Mouse (Mus musculus): ENCODE measurements around the gene Tgm2. TPM values are rescaled to one million over a fixed set of nuclear protein-coding genes. Genes with fewer than 3 reads are reported as not detected.

The Tgm2 gene
- total and polyA plus RNA-seq, 2 experiments from 2014 or later, result 6.8 to 13.3 TPM

DNA sequence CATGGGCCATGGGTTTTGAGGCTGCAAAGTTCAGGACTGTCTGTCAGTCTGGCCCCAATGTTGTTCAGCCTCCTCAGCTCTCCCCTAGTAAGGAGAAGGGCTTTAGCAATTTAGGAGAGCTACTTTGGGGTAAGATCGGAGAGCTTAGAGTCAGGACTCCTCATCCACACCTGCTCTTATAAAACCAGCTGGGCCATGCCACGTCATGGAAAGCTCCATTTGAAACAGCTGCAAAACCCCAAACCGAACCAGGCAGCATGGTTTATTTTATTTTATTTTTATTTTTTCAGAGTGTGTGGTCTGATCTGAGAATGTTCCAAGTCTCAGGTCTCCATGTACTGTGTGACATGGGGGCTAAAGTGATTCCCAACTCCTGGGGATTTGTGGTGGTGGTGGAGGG is 46.7 kb downstream of the Tgm2 start:
- WGBS, result 83% methylated on average over 3 of the region's 3 CpGs

DNA sequence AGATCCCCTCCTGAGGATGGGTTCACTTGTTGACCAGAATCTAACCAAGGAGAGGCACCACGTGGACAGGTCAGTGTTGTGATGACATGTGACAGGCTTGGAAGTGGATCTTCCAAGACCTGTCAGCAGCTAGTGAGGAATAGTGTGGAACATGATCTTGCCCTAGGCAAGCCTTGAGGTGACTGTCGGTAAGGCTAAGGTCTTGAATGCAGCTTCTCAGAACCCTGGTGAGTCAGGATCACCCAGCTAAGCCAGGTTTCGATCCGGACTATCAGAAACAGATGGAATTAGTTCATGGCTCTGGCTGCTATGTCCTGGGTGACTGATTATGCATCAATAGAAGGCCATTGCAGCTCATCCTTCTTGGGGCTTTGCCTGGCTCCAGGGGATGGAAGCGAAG is 47.5 kb downstream of the Tgm2 start:
- ATAC-seq (ENCODE audit: low FRiP score) (no peak), DNase-seq (ENCODE audit: low spot score) (no peak)
- Histone ChIP-seq H3K4me1 (ENCODE audit: insufficient read depth, low read length) (no peaks in the 10 kb centered on the region), H3K36me3 (ENCODE audit: insufficient read depth, low read length) (no peaks in the 10 kb centered on the region), H3K27ac (ENCODE audit: low read depth, low read length) (no peak overlapping the region), H3K9ac (replicated peaks; ENCODE audit: low read length, poor library complexity, severe bottlenecking) (no peak overlapping the region), H3K4me3 (ENCODE audit: low read depth, low read length) (no peak overlapping the region), H3K9me3 (ENCODE audit: low read length) (no peaks in the 10 kb centered on the region), H3K27me3 (ENCODE audit: insufficient read depth, low read length) (no peaks in the 10 kb centered on the region), H3K4me2 (ENCODE audit: low read depth, low read length, poor library complexity, severe bottlenecking) (no peak overlapping the region)
- TF ChIP-seq CTCF (IDR thresholded peaks at IDR 0.05), result no peak
- WGBS, result 84% methylated on average over 5 of the region's 5 CpGs

More for the DNA sequence above, 46.7 kb downstream of the Tgm2 start:
- Histone ChIP-seq H3K9ac (replicated peaks; ENCODE audit: low read length, poor library complexity, severe bottlenecking) (no peak overlapping the region), H3K4me3 (ENCODE audit: low read depth, low read length) (no peak overlapping the region), H3K4me2 (ENCODE audit: low read depth, low read length, poor library complexity, severe bottlenecking) (no peak overlapping the region), H3K27me3 (ENCODE audit: insufficient read depth, low read length) (no peaks in the 10 kb centered on the region), H3K4me1 (ENCODE audit: insufficient read depth, low read length) (no peaks in the 10 kb centered on the region), H3K36me3 (ENCODE audit: insufficient read depth, low read length) (no peaks in the 10 kb centered on the region), H3K9me3 (ENCODE audit: low read length) (no peaks in the 10 kb centered on the region), H3K27ac (ENCODE audit: low read depth, low read length) (no peak overlapping the region)
- ATAC-seq (ENCODE audit: low FRiP score) (no peak), DNase-seq (ENCODE audit: low spot score) (no peak)
- TF ChIP-seq CTCF (IDR thresholded peaks at IDR 0.05), result no peak

DNA sequence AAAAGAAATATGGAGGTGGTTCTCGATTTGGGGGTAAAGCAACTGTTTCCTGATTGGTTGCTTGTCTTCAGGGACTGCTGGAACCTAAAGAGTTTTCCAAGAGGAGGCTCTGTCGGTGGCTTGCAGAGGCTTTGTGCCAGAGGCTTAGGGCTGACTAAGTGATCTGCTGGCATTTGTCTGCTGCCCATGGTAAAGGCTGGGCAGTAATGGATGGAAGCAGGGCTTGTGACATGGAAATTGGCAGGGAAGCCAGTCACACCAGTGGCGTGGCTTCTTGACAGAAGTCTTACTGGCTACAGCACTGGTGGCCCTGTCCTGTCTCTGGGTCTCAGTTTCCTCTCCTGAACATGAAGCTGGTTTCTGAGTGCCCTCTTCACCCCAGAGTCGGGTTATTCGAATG is 49.2 kb downstream of the Tgm2 start:
- no peak for ATAC-seq (ENCODE audit: low FRiP score)
- no peaks in the 10 kb centered on the region for H3K9me3 ChIP-seq (ENCODE audit: low read length)
- H3K4me3 ChIP-seq (ENCODE audit: low read depth, low read length), result no peak overlapping the region
- H3K4me1 ChIP-seq (ENCODE audit: insufficient read depth, low read length), result no peaks in the 10 kb centered on the region
- 81% methylated on average over 5 of the region's 5 CpGs for WGBS
- no peaks in the 10 kb centered on the region for H3K27me3 ChIP-seq (ENCODE audit: insufficient read depth, low read length)
- no peak overlapping the region for H3K4me2 ChIP-seq (ENCODE audit: low read depth, low read length, poor library complexity, severe bottlenecking)
- DNase-seq (ENCODE audit: low spot score), result no peak
- no peak for TF ChIP-seq CTCF (IDR thresholded peaks at IDR 0.05)
- H3K27ac ChIP-seq (ENCODE audit: low read depth, low read length), result no peak overlapping the region
- H3K9ac ChIP-seq (replicated peaks; ENCODE audit: low read length, poor library complexity, severe bottlenecking), result no peak overlapping the region
- no peaks in the 10 kb centered on the region for H3K36me3 ChIP-seq (ENCODE audit: insufficient read depth, low read length)

DNA sequence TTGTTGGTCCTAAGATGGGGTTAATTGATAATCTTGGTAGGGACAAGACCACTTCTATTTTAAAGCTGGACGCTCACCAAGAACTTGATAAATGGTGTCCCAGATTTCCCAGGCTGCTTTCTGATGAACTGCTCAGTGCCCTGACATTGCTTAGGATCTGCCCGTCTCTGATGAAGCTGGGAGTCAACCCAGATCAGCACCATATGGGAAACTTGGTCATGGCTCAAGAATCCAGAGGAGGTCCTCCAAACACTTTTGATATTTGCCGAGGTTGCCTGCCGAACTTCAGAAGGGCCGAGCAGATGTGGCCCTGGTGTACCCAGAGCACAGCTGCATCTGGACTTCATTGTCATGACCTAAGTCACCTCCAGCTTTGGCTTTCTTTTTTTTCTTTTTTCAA is 51.4 kb downstream of the Tgm2 start:
- no peak for TF ChIP-seq CTCF (IDR thresholded peaks at IDR 0.05)
- Histone ChIP-seq H3K4me1 (ENCODE audit: insufficient read depth, low read length) (no peaks in the 10 kb centered on the region), H3K9me3 (ENCODE audit: low read length) (no peaks in the 10 kb centered on the region), H3K27ac (ENCODE audit: low read depth, low read length) (no peak overlapping the region), H3K4me3 (ENCODE audit: low read depth, low read length) (no peak overlapping the region), H3K27me3 (ENCODE audit: insufficient read depth, low read length) (no peaks in the 10 kb centered on the region), H3K4me2 (ENCODE audit: low read depth, low read length, poor library complexity, severe bottlenecking) (no peak overlapping the region), H3K9ac (replicated peaks; ENCODE audit: low read length, poor library complexity, severe bottlenecking) (no peak overlapping the region), H3K36me3 (ENCODE audit: insufficient read depth, low read length) (no peaks in the 10 kb centered on the region)
- 91% methylated on average over 5 of the region's 5 CpGs for WGBS
- DNase-seq (ENCODE audit: low spot score), result no peak
- no peak for ATAC-seq (ENCODE audit: low FRiP score)

DNA sequence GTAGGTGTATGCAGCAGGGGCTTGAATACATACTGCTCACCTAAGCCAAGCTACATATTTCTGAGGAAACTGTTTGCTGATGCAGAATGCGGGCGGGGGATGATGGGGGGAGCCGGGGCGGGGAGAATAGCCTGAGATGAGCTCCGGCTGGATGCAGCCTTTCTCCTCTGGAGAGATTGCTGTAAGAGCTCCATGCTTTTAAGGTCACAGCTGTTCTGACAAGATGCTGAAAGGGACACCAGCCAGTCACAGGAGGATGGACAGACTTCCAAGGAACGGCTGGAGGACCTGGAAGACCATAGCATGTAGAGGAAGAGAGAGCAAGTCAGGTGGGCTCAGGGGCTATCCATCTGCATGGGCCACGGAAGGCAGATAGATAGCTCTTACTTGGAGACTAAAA is 51.9 kb downstream of the Tgm2 start:
- no peak for TF ChIP-seq CTCF (IDR thresholded peaks at IDR 0.05)
- 80% methylated on average over 7 of the region's 7 CpGs for WGBS
- no peak overlapping the region for H3K27ac ChIP-seq (ENCODE audit: low read depth, low read length)

DNA sequence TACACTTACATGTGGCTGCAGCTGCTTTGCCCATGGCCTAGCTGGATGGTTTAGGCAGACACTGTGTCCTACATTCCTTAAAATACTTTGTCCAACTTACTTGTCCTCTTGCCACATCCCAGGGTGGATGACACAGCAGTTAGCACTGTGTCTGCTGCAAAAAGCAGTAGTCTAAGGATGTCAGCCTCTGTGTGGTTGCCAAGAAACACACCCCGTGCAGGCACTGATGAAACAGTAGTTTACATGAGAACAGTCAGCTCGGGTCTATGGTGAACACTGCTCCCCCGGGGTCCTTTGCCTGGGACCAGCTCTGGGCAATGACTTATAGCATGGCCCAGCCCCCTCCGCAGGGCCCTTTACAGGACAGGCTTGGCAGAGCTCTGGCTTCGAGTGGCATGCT is 52.9 kb downstream of the Tgm2 start:
- no peak for TF ChIP-seq CTCF (IDR thresholded peaks at IDR 0.05)
- DNase-seq (ENCODE audit: low spot score) (peak; percentile 13), ATAC-seq (ENCODE audit: low FRiP score) (0 out of 2 replicates have a peak, but pooled peaks have one; percentile 23)
- Histone ChIP-seq H3K27me3 (ENCODE audit: insufficient read depth, low read length) (no peaks in the 10 kb centered on the region), H3K9ac (replicated peaks; ENCODE audit: low read length, poor library complexity, severe bottlenecking) (no peak overlapping the region), H3K4me2 (ENCODE audit: low read depth, low read length, poor library complexity, severe bottlenecking) (no peak overlapping the region), H3K27ac (ENCODE audit: low read depth, low read length) (no peak overlapping the region), H3K4me1 (ENCODE audit: insufficient read depth, low read length) (no peaks in the 10 kb centered on the region), H3K36me3 (ENCODE audit: insufficient read depth, low read length) (no peaks in the 10 kb centered on the region), H3K9me3 (ENCODE audit: low read length) (no peaks in the 10 kb centered on the region), H3K4me3 (ENCODE audit: low read depth, low read length) (no peak overlapping the region)
- 49% methylated on average over 5 of the region's 5 CpGs for WGBS

More for the DNA sequence above, 51.9 kb downstream of the Tgm2 start:
- DNase-seq (ENCODE audit: low spot score), result no peak
- ATAC-seq (ENCODE audit: low FRiP score), result no peak
- no peaks in the 10 kb centered on the region for H3K27me3 ChIP-seq (ENCODE audit: insufficient read depth, low read length)
- H3K36me3 ChIP-seq (ENCODE audit: insufficient read depth, low read length), result no peaks in the 10 kb centered on the region
- H3K9me3 ChIP-seq (ENCODE audit: low read length), result no peaks in the 10 kb centered on the region
- no peak overlapping the region for H3K9ac ChIP-seq (replicated peaks; ENCODE audit: low read length, poor library complexity, severe bottlenecking)
- no peaks in the 10 kb centered on the region for H3K4me1 ChIP-seq (ENCODE audit: insufficient read depth, low read length)
- no peak overlapping the region for H3K4me3 ChIP-seq (ENCODE audit: low read depth, low read length)
- no peak overlapping the region for H3K4me2 ChIP-seq (ENCODE audit: low read depth, low read length, poor library complexity, severe bottlenecking)
